Mouse (Mus musculus) limb, embryonic 14.5 days (tissue): ENCODE measurements around the gene Memo1. TPM values are rescaled to one million over a fixed set of nuclear protein-coding genes. Genes with fewer than 3 reads are reported as not detected.

Experiments
- ATAC-seq: fragments of 200-750 bp; cut with Nextera tagmentation; 2 replicates; pipeline ENCODE4 v1.8.0; 2017; ENCODE audit warnings: low read depth, moderate number of reproducible peaks, moderate TSS enrichment; ENCODE audit not compliant: low FRiP score
- DNase-seq: peaks from one replicate; pipeline ENCODE4 v3.0.0-alpha.2; 2015; ENCODE audit warnings: low spot score
- H3K27ac ChIP-seq: fragments of 300-500 bp; sonication (generic); replicated peaks from 2 replicates; pipeline ENCODE4 v1.5.1; 2014; ENCODE audit warnings: low read depth, mild to moderate bottlenecking, low read length, moderate library complexity, mixed read lengths
- H3K27me3 ChIP-seq: fragments of 300-500 bp; sonication (generic); 2 replicates; pipeline ENCODE4 v1.6.1; 2014; ENCODE audit warnings: low read length, mixed read lengths; ENCODE audit not compliant: control insufficient read depth, insufficient read depth
- H3K36me3 ChIP-seq: fragments of 300-500 bp; sonication (generic); 2 replicates; pipeline ENCODE4 v1.6.1; 2014; ENCODE audit warnings: mild to moderate bottlenecking, low read length, moderate library complexity, mixed read lengths; ENCODE audit not compliant: control insufficient read depth, insufficient read depth
- H3K4me1 ChIP-seq: fragments of 300-500 bp; sonication (generic); 2 replicates; pipeline ENCODE4 v1.6.1; 2014; ENCODE audit warnings: antibody characterized with exemption, low read length, mixed read lengths; ENCODE audit not compliant: control insufficient read depth, insufficient read depth
- H3K4me2 ChIP-seq: fragments of 300-500 bp; sonication (generic); replicated peaks from 2 replicates; pipeline ENCODE4 v1.6.1; 2014; ENCODE audit warnings: low read depth, mild to moderate bottlenecking, low read length, moderate library complexity; ENCODE audit not compliant: severe bottlenecking
- H3K4me3 ChIP-seq: fragments of 300-500 bp; sonication (generic); replicated peaks from 2 replicates; pipeline ENCODE4 v1.5.1; 2014; ENCODE audit warnings: low read length
- H3K9ac ChIP-seq: fragments of 300-500 bp; sonication (generic); 2 replicates; pipeline ENCODE4 v1.6.1; 2014; ENCODE audit warnings: mild to moderate bottlenecking, low read depth, low read length, moderate library complexity; ENCODE audit not compliant: severe bottlenecking
- H3K9me3 ChIP-seq: fragments of 300-500 bp; sonication (generic); 2 replicates; pipeline ENCODE4 v1.6.1; 2016; ENCODE audit warnings: low read length; ENCODE audit not compliant: control insufficient read depth
- POLR2A ChIP-seq: fragments of 200-500 bp; IDR thresholded peaks from 2 replicates; pipeline ENCODE4 v1.8.0; 2012; ENCODE audit warnings: inconsistent platforms, mild to moderate bottlenecking, moderate library complexity, borderline replicate concordance; ENCODE audit not compliant: insufficient read depth, insufficient read length; ENCODE audit errors: extremely low read depth
- WGBS: fragments of 180-500 bp; shearing (Covaris S2); extraction: QIAGEN DNeasy Blood & Tissue Kit; methylation state at CpG from one replicate; pipeline ENCODE4 v1.1.7; 2014; 5-methylcytosine and 5-hydroxymethylcytosine counted together
- polyA plus RNA-seq, 2 experiments: library from polyadenylated mRNA; depleted of rRNA in 1 of 2; stranded (reverse) in 1 of 2; unstranded in 1 of 2; fragments of >200 nt; fragmentation: Nextera tagmentation in 1 of 2; extraction: Ambion mirVana in 1 of 2; gene quantifications; 2 replicates each; pipeline versions ENCODE4 v1.2.1 to v1.2.3; 2012 to 2014

Memo1 gene
- polyA plus RNA-seq, 2 experiments = 75.0 to 98.9 TPM

- Histone ChIP-seq H3K27me3 (no peaks in the 10 kb centered on the region), H3K4me2 (no peak overlapping the region), H3K27ac (no peak overlapping the region), H3K4me1 (no peaks in the 10 kb centered on the region; the same call in 1 of the 2 replicates), H3K4me3 (no peak overlapping the region), H3K9me3 (no peaks in the 10 kb centered on the region), H3K9ac (no peak overlapping the region), H3K36me3 (no peaks in the 10 kb centered on the region)
- DNase-seq (no peak), ATAC-seq (no peak)
- WGBS = 79% methylated on average over 3 of the region's 3 CpGs
- TF ChIP-seq POLR2A = no peak
Observed at GRCm38 (mm10) chr17:74274471-74274870, 20.9 kb downstream of the Memo1 start.

DNA sequence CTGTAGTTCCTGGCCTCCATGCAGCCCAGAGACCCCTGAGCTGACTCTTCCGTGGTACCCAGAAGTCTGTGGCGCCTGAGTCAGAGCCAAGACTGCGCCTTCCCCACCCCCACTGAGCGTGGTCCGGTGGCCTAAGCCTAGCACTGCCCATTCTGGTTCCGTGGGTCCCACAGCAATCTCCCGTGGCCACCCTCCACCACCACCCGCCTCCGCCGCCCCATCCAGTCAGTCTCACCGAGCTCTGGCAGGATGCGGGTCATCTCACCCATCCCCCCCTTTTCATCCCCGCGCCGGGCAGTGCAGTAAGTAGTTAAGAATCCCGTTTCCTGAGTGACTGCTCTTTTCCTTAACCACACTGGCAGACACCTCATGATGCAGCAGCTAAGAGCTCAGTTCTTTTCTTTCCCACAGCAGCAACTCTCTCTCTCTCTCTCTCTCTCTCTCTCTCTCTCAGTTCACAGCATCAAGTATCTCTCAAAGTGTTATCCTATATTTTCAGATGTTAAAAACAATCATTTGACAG, 22.6 kb downstream of the Memo1 start:
- H3K27me3 ChIP-seq = no peaks in the 10 kb centered on the region
- H3K27ac ChIP-seq = no peak overlapping the region
- H3K9ac ChIP-seq = no peak overlapping the region
- 69% methylated on average over 16 of the region's 16 CpGs for WGBS
- no peaks in the 10 kb centered on the region for H3K4me1 ChIP-seq
- H3K4me3 ChIP-seq = no peak overlapping the region
- ATAC-seq = no peak
- no peaks in the 10 kb centered on the region for H3K9me3 ChIP-seq
- no peak for DNase-seq
- H3K4me2 ChIP-seq = no peak overlapping the region
- H3K36me3 ChIP-seq = no peaks in the 10 kb centered on the region
- no peak for TF ChIP-seq POLR2A

GRCm38 (mm10) chr17:74271541-74272268, 23.6 kb downstream of the Memo1 start:
- H3K4me1 ChIP-seq = no peaks in the 10 kb centered on the region
- DNase-seq (peak; percentile 31), ATAC-seq (no peak)
- 89% methylated on average over 3 of the region's 3 CpGs for WGBS
- H3K4me3 ChIP-seq = no peak overlapping the region
- H3K27me3 ChIP-seq = no peaks in the 10 kb centered on the region
- no peak overlapping the region for H3K4me2 ChIP-seq
- H3K9ac ChIP-seq = no peak overlapping the region
- TF ChIP-seq POLR2A = no peak
- H3K9me3 ChIP-seq = no peaks in the 10 kb centered on the region
- H3K36me3 ChIP-seq = no peaks in the 10 kb centered on the region
- H3K27ac ChIP-seq = no peak overlapping the region

GRCm38 (mm10) chr17:74270205-74270604, 25.1 kb downstream of the Memo1 start:
- no peaks in the 10 kb centered on the region for H3K36me3 ChIP-seq
- DNase-seq (no peak), ATAC-seq (no peak)
- no peak overlapping the region for H3K4me2 ChIP-seq
- no peaks in the 10 kb centered on the region for H3K9me3 ChIP-seq
- peaks cover 1% of the 10 kb centered on the region; the same call in 1 of the 2 replicates for H3K4me1 ChIP-seq
- H3K27ac ChIP-seq = no peak overlapping the region
- no peaks in the 10 kb centered on the region for H3K27me3 ChIP-seq
- no peak for TF ChIP-seq POLR2A
- no peak overlapping the region for H3K4me3 ChIP-seq
- WGBS = 82% methylated on average over 2 of the region's 2 CpGs
- H3K9ac ChIP-seq = no peak overlapping the region

DNA sequence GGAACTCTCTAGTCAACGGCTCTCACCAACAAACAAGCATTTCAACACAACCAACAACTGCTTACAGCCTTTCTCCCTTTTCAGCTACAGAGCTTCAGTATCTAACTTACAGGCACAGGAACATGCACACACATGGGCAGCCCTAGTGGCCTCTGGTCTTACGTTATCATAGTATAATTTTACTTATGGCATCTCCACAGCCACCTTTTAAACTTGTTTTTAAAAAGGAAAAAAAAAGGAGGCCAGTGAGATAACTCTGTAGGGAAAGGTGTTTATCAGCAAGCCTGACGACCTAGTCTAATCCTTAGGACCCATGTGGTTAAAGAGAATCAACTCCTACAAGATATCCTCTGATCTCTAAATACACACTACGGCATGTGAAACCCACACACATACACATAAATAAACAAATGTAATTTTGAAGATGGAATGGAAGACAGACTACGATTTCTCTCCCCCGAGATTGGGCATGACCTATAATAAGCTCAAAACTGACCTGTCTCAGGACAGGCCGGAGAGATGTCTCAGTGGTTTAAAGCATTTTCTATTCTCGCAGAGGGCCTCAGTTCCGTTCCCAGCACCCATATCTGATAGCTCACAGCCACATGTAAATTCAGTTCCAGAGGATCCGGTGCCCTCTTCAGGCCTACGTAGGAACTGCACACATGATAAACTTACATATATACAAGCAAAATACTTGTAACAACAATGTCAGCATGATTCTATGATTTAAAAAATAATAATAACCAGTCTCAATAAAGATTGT, 27.7 kb downstream of the Memo1 start:
- Histone ChIP-seq H3K27ac (no peak overlapping the region), H3K4me2 (no peak overlapping the region), H3K4me3 (no peak overlapping the region), H3K9me3 (no peaks in the 10 kb centered on the region), H3K27me3 (no peaks in the 10 kb centered on the region), H3K9ac (no peak overlapping the region), H3K4me1 (peaks cover 12% of the 10 kb centered on the region), H3K36me3 (no peaks in the 10 kb centered on the region)
- no peak for ATAC-seq
- no peak for TF ChIP-seq POLR2A
- DNase-seq = no peak
- WGBS = 87% methylated on average over 11 of the region's 11 CpGs
